Mouse (Mus musculus): ENCODE measurements around the gene Snrpn. TPM values are rescaled to one million over a fixed set of nuclear protein-coding genes. Genes with fewer than 3 reads are reported as not detected.

Snrpn gene
- total RNA-seq, 4 experiments from 2014 or later: 67.7 to 79.1 (median 73.1) TPM

Other genes starting within 250 kb of the Snrpn start
- gene Snurf, start 135.2 kb downstream of the Snrpn start, total RNA-seq (2022): 100 to 1,000 TPM; 177 to 263 (median 232) TPM
- 1 to 10 TPM; 2.2 to 4.2 (median 3.2) TPM for gene Gm38393, start 135.2 kb downstream of the Snrpn start, total RNA-seq (2022)

Data from gastrocnemius, adult 8-10 months (tissue).